ENCODE assay signal across 21 mouse cellular contexts in genomic region chr10:33588800-33589199, GRCm38 (mm10). TPM values are rescaled to one million over a fixed set of nuclear protein-coding genes. Genes with fewer than 3 reads are reported as not detected.
DNase-seq lines count a peak whose midpoint lies in the region; ATAC-seq and TF ChIP-seq lines count a peak whose summit lies in the region.
"Had no signal": no experiment of that assay in that cellular context is flagged by ENCODE, and none has a peak within 500 bp of the region (broad histone marks: within the 10 kb centered on the region; RNA-seq: fewer than 3 reads in every experiment).

No protein-coding gene starts in this region.

- ATAC-seq in forebrain, postnatal 0 days, result peak; percentile 69
- peak; percentile 50 for ATAC-seq in frontal cortex, adult (ENCODE audit: low TSS enrichment)
- ATAC-seq: activated CD4-positive, CD25-positive, alpha-beta regulatory T cell, adult 4 months; CD4-positive, CD25-positive, alpha-beta regulatory T cell, adult 4 months; Patski had no signal

- no peaks in the 10 kb centered on the region for H3K4me1 ChIP-seq in forebrain, postnatal 0 days (ENCODE audit: insufficient read depth)
- H3K4me1 ChIP-seq in forebrain, embryonic 10.5 days, result no peaks in the 10 kb centered on the region

- no peak for TF ChIP-seq CTCF in forebrain, postnatal 0 days (IDR thresholded peaks at IDR 0.05; ENCODE audit: low read depth)

- H3K4me2 ChIP-seq in forebrain, postnatal 0 days (ENCODE audit: low read depth), result no peak overlapping the region

- no peak overlapping the region for H3K27ac ChIP-seq in forebrain, postnatal 0 days (ENCODE audit: low read depth, low read length)
- no peak overlapping the region for H3K27ac ChIP-seq in forebrain, embryonic 10.5 days

- H3K9me3 ChIP-seq in forebrain, postnatal 0 days (ENCODE audit: low read length), result no peaks in the 10 kb centered on the region
- no peaks in the 10 kb centered on the region for H3K9me3 ChIP-seq in forebrain, embryonic 10.5 days
- H3K9me3 ChIP-seq: G1E had no signal

- H3K4me3 ChIP-seq in forebrain, postnatal 0 days (ENCODE audit: low read depth, low read length), result no peak overlapping the region
- no peak overlapping the region for H3K4me3 ChIP-seq in forebrain, embryonic 10.5 days

- H3K9ac ChIP-seq in forebrain, postnatal 0 days, result no peak overlapping the region

- 46% methylated on average over 2 of the region's 2 CpGs for WGBS in forebrain, postnatal 0 days
- WGBS in forebrain, embryonic 10.5 days, result 86% methylated on average over 2 of the region's 2 CpGs

- peak; percentile 4 for DNase-seq in forebrain, postnatal 0 days
- DNase-seq in forebrain, embryonic 10.5 days (ENCODE audit: extremely low spot score, low spot score), result no peak
- no peak for DNase-seq in frontal cortex, postnatal 25 days (ENCODE audit: low spot score in 2 of 2)
- DNase-seq: adrenal gland, adult 2 months; adrenal gland, adult 8-10 months; adrenal gland, postnatal 10 days; adrenal gland, postnatal 14 days; adrenal gland, postnatal 25 days; adrenal gland, postnatal 36 days; B cell, adult 2 months; cerebellum, adult 11 months; cerebellum, adult 11-12 months; cerebellum, adult 18-20 months had no signal

- no peaks in the 10 kb centered on the region for H3K36me3 ChIP-seq in forebrain, postnatal 0 days (ENCODE audit: insufficient read depth)
- no peaks in the 10 kb centered on the region for H3K36me3 ChIP-seq in forebrain, embryonic 10.5 days (replicated peaks)
- H3K36me3 ChIP-seq: G1E had no signal

- no peaks in the 10 kb centered on the region for H3K27me3 ChIP-seq in forebrain, postnatal 0 days (ENCODE audit: insufficient read depth, low read length)
- H3K27me3 ChIP-seq in forebrain, embryonic 10.5 days (ENCODE audit: poor library complexity, severe bottlenecking), result no peaks in the 10 kb centered on the region
- H3K27me3 ChIP-seq: CH12.LX had no signal

RNA-seq across cellular contexts. Expression of gene Clvs2, which starts 35.8 kb away (rescaled TPM):
- total RNA-seq in forebrain, postnatal 0 days (2014; rRNA removed), result 21.5 and 22.8 TPM in 2 replicates
- polyA plus RNA-seq in forebrain, postnatal 0 days (2015; fragmentation: Nextera tagmentation; extraction: Ambion mirVana), result 20.6 and 23.6 TPM in 2 replicates
- 0.16 and 0.63 TPM in 2 replicates for polyA plus RNA-seq in forebrain, embryonic 10.5 days (2016; fragmentation: Nextera tagmentation; extraction: Ambion mirVana)
- total RNA-seq: adrenal gland, postnatal 14 days; adrenal gland, postnatal 25 days; CH12.LX; MEL had no signal
- polyA plus RNA-seq: adrenal gland, adult 2 months; C2C12; CD4-positive, CD25-positive, alpha-beta regulatory T cell, adult 4 months; G1E had no signal

Comparison
In these comparisons a context has a peak if more than half of its experiments do, and no peak if none do; other contexts are left out.
1. RNA of gene Clvs2, which starts 35.8 kb away (polyA plus RNA-seq): 20.6 to 23.6 TPM in forebrain, postnatal 0 days; 0.16 to 0.63 TPM in forebrain, embryonic 10.5 days; every median in the first group is over 10 times any median in the second.